Mouse (Mus musculus): Measurements from ENCODE around the gene Plp1.

DNA sequence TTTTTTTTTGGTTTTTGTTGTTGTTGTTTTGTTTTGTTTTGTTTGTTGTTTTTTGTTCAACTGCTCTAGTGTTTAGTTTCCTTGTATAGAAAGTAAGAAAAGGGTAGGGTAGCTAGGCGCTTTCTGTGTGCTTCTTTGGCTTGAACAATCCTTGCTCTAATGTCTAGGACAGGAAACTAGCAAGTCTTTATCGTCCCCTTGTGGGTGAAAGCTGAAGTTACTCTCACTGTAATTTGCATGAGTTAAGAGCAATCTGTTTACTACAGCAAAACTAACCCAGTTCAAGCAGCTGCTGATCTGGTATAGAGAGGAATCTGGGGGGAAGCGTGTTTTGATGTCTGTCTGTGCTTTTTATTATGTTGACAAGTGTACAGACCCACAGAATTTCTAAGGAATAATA, 27.8 kb downstream of the Plp1 start:
- TF ChIP-seq POLR2A (IDR thresholded peaks at IDR 0.05; ENCODE audit: low read depth, low read length) (no peak), CTCF (IDR thresholded peaks at IDR 0.05; ENCODE audit: borderline replicate concordance, insufficient read depth, low read length) (no peak)

All from embryonic fibroblast, embryonic 13.5 days (primary cell).